8 mouse cellular contexts compared by ENCODE assay signal in genomic region chr2:38546222-38546621, GRCm38 (mm10). TPM values are rescaled to one million over a fixed set of nuclear protein-coding genes. Genes with fewer than 3 reads are reported as not detected.
DNase-seq lines count a peak whose midpoint lies in the region; ATAC-seq and TF ChIP-seq lines count a peak whose summit lies in the region.

No protein-coding gene starts in this region.

- peaks cover 50% of the 10 kb centered on the region for H3K79me3 ChIP-seq in C2C12 (ENCODE audit: low read depth)

- H3K79me2 ChIP-seq in C2C12 (ENCODE audit: control insufficient read depth, insufficient read depth) (peaks cover 94% of the 10 kb centered on the region), myocyte (ENCODE audit: control insufficient read depth, insufficient read depth) (peaks cover 6% of the 10 kb centered on the region)

- no peak overlapping the region for H3K4me2 ChIP-seq in kidney, embryonic 14.5 days (replicated peaks; ENCODE audit: low read depth, low read length)
- peak overlapping the region; percentile 87 for H3K4me2 ChIP-seq in myocyte (ENCODE audit: low read depth)

- H3K9ac ChIP-seq in kidney, embryonic 14.5 days (ENCODE audit: low read depth, low read length): no peak overlapping the region

- TF ChIP-seq CTCF in C2C12 (IDR thresholded peaks at IDR 0.05; ENCODE audit: control insufficient read depth, insufficient read depth, insufficient read length): no peak

- TF ChIP-seq POLR2A in myocyte (IDR thresholded peaks at IDR 0.05; ENCODE audit: insufficient read length, low read depth): no peak

- ATAC-seq in kidney, embryonic 14.5 days (ENCODE audit: low FRiP score, low TSS enrichment): peak; percentile 44; the same call in 1 of the 2 replicates

- no peaks in the 10 kb centered on the region for H3K27me3 ChIP-seq in C2C12 (ENCODE audit: control insufficient read depth, insufficient read depth, insufficient read length)
- H3K27me3 ChIP-seq in kidney, embryonic 14.5 days (ENCODE audit: control insufficient read depth, insufficient read depth, low read length): no peaks in the 10 kb centered on the region
- no peaks in the 10 kb centered on the region for H3K27me3 ChIP-seq in myocyte (ENCODE audit: control insufficient read depth, insufficient read depth, insufficient read length)

- peaks cover 7% of the 10 kb centered on the region for H3K36me3 ChIP-seq in C2C12 (ENCODE audit: control insufficient read depth, insufficient read depth)
- H3K36me3 ChIP-seq in kidney, embryonic 14.5 days (ENCODE audit: control insufficient read depth, insufficient read depth, low read length): peaks cover 10% of the 10 kb centered on the region; the same call in 1 of the 2 replicates
- no peaks in the 10 kb centered on the region for H3K36me3 ChIP-seq in myocyte (ENCODE audit: control insufficient read depth, insufficient read depth)

- WGBS in kidney, embryonic 14.5 days: 18% methylated on average over 6 of the region's 6 CpGs

- intact Hi-C loops in gastrocnemius, postnatal 14 days (cut with DNase I; ENCODE audit: low total_unique reads): no loop called here

- peaks cover 21% of the 10 kb centered on the region for H3K4me1 ChIP-seq in kidney, embryonic 14.5 days (ENCODE audit: control insufficient read depth, insufficient read depth, low read length)

- no peak overlapping the region; the same call in 1 of the 2 replicates for H3K27ac ChIP-seq in kidney, embryonic 14.5 days (ENCODE audit: low read depth, low read length)

- no peaks in the 10 kb centered on the region for H3K9me3 ChIP-seq in kidney, embryonic 14.5 days (ENCODE audit: control insufficient read depth, low read length)

- peak; percentile 96 for DNase-seq in R1 (ENCODE audit: low read depth, low spot score)
- peak; percentile 67 for DNase-seq in gastrocnemius, postnatal 14 days
- no peak for DNase-seq in right cerebral cortex, postnatal 25 days
- no peak for DNase-seq in frontal cortex, adult 2 months (ENCODE audit: extremely low spot score in 1 of 2, low spot score in 1 of 2)
- no peak for DNase-seq in left cerebral cortex, adult 11 months (ENCODE audit: low spot score)

- H3ac ChIP-seq in C2C12 (ENCODE audit: control insufficient read depth, insufficient read length, low read depth): no peak overlapping the region
- H3ac ChIP-seq in myocyte (ENCODE audit: control insufficient read depth, insufficient read length): no peak overlapping the region

- no peak overlapping the region for H3K4me3 ChIP-seq in C2C12 (ENCODE audit: insufficient read depth, poor library complexity, severe bottlenecking)
- no peak overlapping the region for H3K4me3 ChIP-seq in kidney, embryonic 14.5 days (ENCODE audit: low read length)
- no peak overlapping the region for H3K4me3 ChIP-seq in myocyte

TF ChIP-seq in C2C12, 6 proteins besides CTCF, POLR2A, EP300 and RAD21:
- TF ChIP-seq CEBPB (IDR thresholded peaks at IDR 0.05; ENCODE audit: low read depth) (no peak), MAX (IDR thresholded peaks at IDR 0.05) (peak; percentile 82), FOSL1 (IDR thresholded peaks at IDR 0.05; ENCODE audit: insufficient read depth, low read length, poor library complexity, severe bottlenecking) (peak; percentile 60), MYOD1 (IDR thresholded peaks at IDR 0.05; ENCODE audit: control insufficient read depth, insufficient read length, low read depth) (peak; percentile 14), MYOG (IDR thresholded peaks at IDR 0.05; ENCODE audit: control insufficient read depth, extremely low read depth, insufficient read length) (no peak), USF1 (IDR thresholded peaks at IDR 0.05; ENCODE audit: low read depth) (peak; percentile 94)

TF ChIP-seq in myocyte, 11 proteins besides CTCF, POLR2A, EP300 and RAD21:
- TF ChIP-seq POLR2AphosphoS2 (IDR thresholded peaks at IDR 0.05; ENCODE audit: insufficient read length, low read depth) (no peak), MYOG (IDR thresholded peaks at IDR 0.05; ENCODE audit: control insufficient read depth in 1 of 3, insufficient read depth in 1 of 3, insufficient read length in 2 of 3, low read depth in 2 of 3) (peak in 1 of 3 experiments; percentile 63), USF1 (IDR thresholded peaks at IDR 0.05; ENCODE audit: low read depth) (peak; percentile 90), MYOD1 (IDR thresholded peaks at IDR 0.05; ENCODE audit: control insufficient read depth in 1 of 3, insufficient read length in 2 of 3, low read depth in 2 of 3) (peak in 1 of 3 experiments; percentile 39), TCF12 (IDR thresholded peaks at IDR 0.05; ENCODE audit: insufficient read depth, poor library complexity, severe bottlenecking) (no peak)

RNA-seq across cellular contexts. Expression of gene Nek6, which starts 34.8 kb away (rescaled TPM):
- 27.9 TPM for polyA plus RNA-seq in C2C12 (2012; fragmentation: generic; extraction: Trizol)
- total RNA-seq in gastrocnemius, postnatal 14 days (2021): 10 to 100 TPM; 15.4 to 16.6 TPM
- 56.9 and 75.9 TPM in 2 replicates for polyA plus RNA-seq in kidney, embryonic 14.5 days (2014; fragmentation: Nextera tagmentation; extraction: Ambion mirVana)
- 25.6 TPM for polyA plus RNA-seq in myocyte (2012; fragmentation: generic; extraction: Trizol)
- polyA plus RNA-seq in frontal cortex, adult 2 months (2012; rRNA removed): 25.8 and 25.9 TPM in 2 replicates

Comparison
In these comparisons a context has a peak if more than half of its experiments do, and no peak if none do; other contexts are left out.
1. DNase-seq: peak in R1 (single experiment) and gastrocnemius, postnatal 14 days (single experiment); none in right cerebral cortex, postnatal 25 days (single experiment), frontal cortex, adult 2 months (0 of 2) and left cerebral cortex, adult 11 months (single experiment).